Mouse (Mus musculus): ENCODE results near the gene Cops7a. TPM values are rescaled to one million over a fixed set of nuclear protein-coding genes. Genes with fewer than 3 reads are reported as not detected.

Cops7a gene
- polyA plus RNA-seq, 1 experiment from 2014 or later, result 93.1 TPM

DNA sequence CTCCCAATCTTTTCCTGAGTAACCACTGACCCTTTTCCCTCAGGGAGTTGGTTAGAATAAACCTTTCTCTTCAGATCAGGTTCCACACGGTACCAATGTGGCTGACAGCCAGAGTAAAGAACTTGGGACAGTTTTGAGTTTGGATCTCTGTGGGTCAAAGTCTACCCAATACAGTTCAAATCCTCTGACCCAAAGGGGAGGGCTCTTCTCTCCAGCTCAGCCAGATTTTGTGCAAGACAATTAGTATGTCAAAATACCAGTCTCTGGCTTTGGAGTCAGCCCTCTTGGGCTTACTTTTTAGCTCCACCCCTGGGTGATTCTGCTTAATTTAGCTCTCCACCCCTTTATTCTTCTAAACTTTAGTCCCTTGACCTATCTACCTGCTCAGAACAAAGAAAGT is 35.1 kb downstream of the Cops7a start:
- H3K4me3 ChIP-seq (replicated peaks; ENCODE audit: low read length), result peak overlapping the region; percentile 96
- peak overlapping the region; percentile 95 for H3K27ac ChIP-seq
- H3K9ac ChIP-seq, result peak overlapping the region; percentile 98
- peaks cover 11% of the 10 kb centered on the region for H3K4me1 ChIP-seq (replicated peaks; ENCODE audit: control insufficient read depth, insufficient read depth, low read length)
- H3K9me3 ChIP-seq (ENCODE audit: control insufficient read depth, low read length), result no peaks in the 10 kb centered on the region
- no peak for ATAC-seq (ENCODE audit: low FRiP score)
- peaks cover 24% of the 10 kb centered on the region for H3K36me3 ChIP-seq (replicated peaks; ENCODE audit: control insufficient read depth, insufficient read depth)
- peak overlapping the region; percentile 81 for H3K4me2 ChIP-seq (replicated peaks)
- no peak for DNase-seq (ENCODE audit: low spot score)
- H3K27me3 ChIP-seq (ENCODE audit: control insufficient read depth, insufficient read depth, low read length), result no peaks in the 10 kb centered on the region
- 34% methylated on average over 1 of the region's 1 CpGs for WGBS

GRCm38 (mm10) chr6:124925941-124926340 is 39.4 kb downstream of the Cops7a start:
- DNase-seq (ENCODE audit: low spot score), result no peak
- no peaks in the 10 kb centered on the region for H3K36me3 ChIP-seq (replicated peaks; ENCODE audit: control insufficient read depth, insufficient read depth)
- H3K27ac ChIP-seq, result no peak overlapping the region
- H3K4me1 ChIP-seq (replicated peaks; ENCODE audit: control insufficient read depth, insufficient read depth, low read length), result peaks cover 9% of the 10 kb centered on the region
- H3K4me3 ChIP-seq (replicated peaks; ENCODE audit: low read length), result no peak overlapping the region
- ATAC-seq (ENCODE audit: low FRiP score), result no peak
- H3K27me3 ChIP-seq (ENCODE audit: control insufficient read depth, insufficient read depth, low read length), result no peaks in the 10 kb centered on the region
- WGBS, result 57% methylated on average over 5 of the region's 5 CpGs
- no peak overlapping the region for H3K9ac ChIP-seq
- H3K4me2 ChIP-seq (replicated peaks), result no peak overlapping the region
- H3K9me3 ChIP-seq (ENCODE audit: control insufficient read depth, low read length), result no peaks in the 10 kb centered on the region

DNA sequence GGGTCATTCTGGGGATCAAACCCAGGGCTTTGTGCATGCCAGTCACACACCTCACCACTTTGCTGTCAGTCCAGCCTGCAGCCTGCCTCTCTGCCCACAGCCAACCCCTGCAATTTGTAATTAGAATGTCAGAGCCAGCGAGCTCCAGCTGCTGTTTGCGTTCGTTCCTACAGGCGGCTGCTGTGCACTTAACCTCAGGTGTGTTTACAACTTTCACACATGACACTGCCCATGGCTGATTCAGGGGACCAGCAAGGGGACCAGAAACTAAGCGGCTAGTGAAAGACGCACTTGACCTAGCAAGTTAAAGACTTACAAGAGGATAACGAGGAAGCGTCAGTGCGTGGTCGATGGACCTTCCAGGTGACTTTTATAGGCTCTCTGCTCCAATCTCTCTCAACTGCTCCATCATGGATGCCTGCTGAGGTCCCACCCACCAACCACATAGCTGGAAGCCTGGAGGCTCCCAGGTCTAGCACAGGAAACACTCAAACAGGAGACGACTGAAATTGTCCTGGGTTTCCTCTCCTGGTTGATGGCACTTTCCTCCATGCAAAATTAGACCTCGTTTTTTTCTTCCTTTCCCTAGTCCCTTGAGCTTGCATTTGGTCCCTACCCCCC is 40.1 kb downstream of the Cops7a start:
- 38% methylated on average over 12 of the region's 12 CpGs for WGBS
- no peak overlapping the region for H3K27ac ChIP-seq
- no peak for DNase-seq (ENCODE audit: low spot score)

GRCm38 (mm10) chr6:124921539-124921938 is 43.8 kb downstream of the Cops7a start:
- ATAC-seq (ENCODE audit: low FRiP score) (no peak), DNase-seq (ENCODE audit: low spot score) (no peak)
- no peak overlapping the region for H3K4me3 ChIP-seq (replicated peaks; ENCODE audit: low read length)
- peaks cover 31% of the 10 kb centered on the region for H3K4me1 ChIP-seq (replicated peaks; ENCODE audit: control insufficient read depth, insufficient read depth, low read length)
- H3K4me2 ChIP-seq (replicated peaks), result no peak overlapping the region
- H3K36me3 ChIP-seq (replicated peaks; ENCODE audit: control insufficient read depth, insufficient read depth), result no peaks in the 10 kb centered on the region
- peak overlapping the region; percentile 100; the same call in 1 of the 2 replicates for H3K27ac ChIP-seq
- no peaks in the 10 kb centered on the region for H3K9me3 ChIP-seq (ENCODE audit: control insufficient read depth, low read length)
- H3K27me3 ChIP-seq (ENCODE audit: control insufficient read depth, insufficient read depth, low read length), result no peaks in the 10 kb centered on the region
- H3K9ac ChIP-seq, result no peak overlapping the region
- 49% methylated on average over 4 of the region's 4 CpGs for WGBS

More for the DNA sequence above, 40.1 kb downstream of the Cops7a start:
- Histone ChIP-seq H3K9ac (no peak overlapping the region), H3K9me3 (ENCODE audit: control insufficient read depth, low read length) (no peaks in the 10 kb centered on the region), H3K4me2 (replicated peaks) (no peak overlapping the region), H3K4me1 (replicated peaks; ENCODE audit: control insufficient read depth, insufficient read depth, low read length) (peaks cover 16% of the 10 kb centered on the region), H3K4me3 (replicated peaks; ENCODE audit: low read length) (no peak overlapping the region), H3K27me3 (ENCODE audit: control insufficient read depth, insufficient read depth, low read length) (no peaks in the 10 kb centered on the region), H3K36me3 (replicated peaks; ENCODE audit: control insufficient read depth, insufficient read depth) (no peaks in the 10 kb centered on the region)
- ATAC-seq (ENCODE audit: low FRiP score), result no peak

DNA sequence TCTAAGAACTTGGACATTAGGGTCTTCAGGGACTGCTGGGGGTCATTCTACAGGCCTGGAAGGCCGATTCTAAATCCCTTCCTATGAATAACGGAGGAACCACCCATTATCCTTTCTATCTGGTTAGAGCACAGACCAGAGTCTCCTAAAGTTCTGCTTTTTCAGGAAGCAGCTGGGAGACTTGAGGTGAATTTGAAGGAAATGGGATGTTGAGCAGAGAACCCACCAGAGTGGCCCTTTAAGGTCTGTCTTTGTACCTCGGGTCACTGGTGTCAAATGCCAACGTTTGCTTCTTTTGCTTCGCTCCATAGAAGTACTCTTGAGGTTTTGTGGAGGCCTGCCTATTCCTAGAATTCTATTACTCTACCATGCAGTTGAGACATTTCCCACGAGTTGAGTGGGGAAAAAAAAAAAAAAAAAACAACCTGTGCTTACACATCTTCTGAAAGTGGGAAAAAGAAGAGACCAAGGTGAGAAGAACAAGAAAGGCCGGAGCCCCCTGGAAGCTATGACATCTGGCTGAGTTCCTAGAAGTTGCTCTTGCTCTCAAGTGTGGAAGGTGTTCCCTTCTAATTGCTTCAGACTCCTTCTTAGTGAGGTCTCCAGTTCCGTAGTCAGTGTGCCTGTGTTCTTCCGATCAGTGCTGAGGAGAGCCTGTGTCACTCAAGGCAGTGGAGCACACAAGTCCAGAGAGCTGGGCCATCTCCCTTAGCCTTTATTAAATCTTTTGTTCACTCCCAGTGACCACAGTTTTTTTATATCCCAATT is 44.8 kb downstream of the Cops7a start:
- Histone ChIP-seq H3K4me3 (replicated peaks; ENCODE audit: low read length) (peak overlapping the region; percentile 96), H3K36me3 (replicated peaks; ENCODE audit: control insufficient read depth, insufficient read depth) (no peaks in the 10 kb centered on the region), H3K4me1 (replicated peaks; ENCODE audit: control insufficient read depth, insufficient read depth, low read length) (peaks cover 32% of the 10 kb centered on the region), H3K4me2 (replicated peaks) (peak overlapping the region; percentile 57), H3K9ac (peak overlapping the region; percentile 57), H3K27me3 (ENCODE audit: control insufficient read depth, insufficient read depth, low read length) (no peaks in the 10 kb centered on the region), H3K27ac (peak overlapping the region; percentile 100), H3K9me3 (ENCODE audit: control insufficient read depth, low read length) (no peaks in the 10 kb centered on the region)
- DNase-seq (ENCODE audit: low spot score) (no peak), ATAC-seq (ENCODE audit: low FRiP score) (no peak)
- WGBS, result 27% methylated on average over 9 of the region's 9 CpGs

DNA sequence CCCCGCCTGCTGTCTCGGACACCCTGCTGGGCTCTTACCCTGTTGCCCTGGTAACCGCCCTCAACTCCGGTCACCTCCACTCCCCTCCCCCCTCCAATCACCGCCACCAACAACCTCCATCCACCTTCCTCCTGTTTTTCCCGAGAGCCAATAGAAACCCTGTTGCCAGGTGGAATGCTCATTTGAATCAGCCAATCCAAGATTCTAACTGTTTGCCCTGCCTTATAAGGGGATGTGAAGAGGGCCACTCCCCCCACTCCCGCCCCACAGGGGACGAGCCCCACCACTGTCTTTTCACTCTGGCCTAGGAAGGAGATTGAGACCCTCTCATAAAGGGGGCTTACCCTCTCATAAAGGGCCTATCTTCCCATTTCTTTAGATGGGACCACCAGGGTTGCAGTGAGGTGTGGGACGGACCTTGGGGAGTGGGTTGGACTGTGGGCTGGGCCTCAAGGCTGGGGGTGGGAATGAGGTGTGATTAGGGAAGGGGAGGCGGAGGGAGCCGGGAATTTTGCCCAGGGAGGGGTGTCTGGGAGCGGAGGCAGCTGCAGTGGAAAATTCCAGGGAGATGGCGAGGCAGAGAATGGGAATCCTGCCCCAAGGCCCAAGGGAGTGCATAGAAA is 45.5 kb downstream of the Cops7a start, which contains the start of gene Ptms:
Gene Ptms, minus strand, starts transcription at position 409 of the 623 bp plus-strand sequence.
- H3K4me3 ChIP-seq (replicated peaks; ENCODE audit: low read length), result peak within 1 kb of the TSS; percentile 96
- H3K27ac ChIP-seq, result peak within 1 kb of the TSS; percentile 100
- no peaks in the 10 kb centered on the region for H3K27me3 ChIP-seq (ENCODE audit: control insufficient read depth, insufficient read depth, low read length)
- H3K36me3 ChIP-seq (replicated peaks; ENCODE audit: control insufficient read depth, insufficient read depth), result peaks cover 3% of the 10 kb centered on the region; the same call in 1 of the 2 replicates
- ATAC-seq (ENCODE audit: low FRiP score), result peak; percentile 87
- peak within 1 kb of the TSS; percentile 100 for H3K9ac ChIP-seq
- peak; percentile 91 for DNase-seq (ENCODE audit: low spot score)
- under 1% methylated on average over 13 of the region's 13 CpGs for WGBS
- H3K4me2 ChIP-seq (replicated peaks), result peak within 1 kb of the TSS; percentile 57
- H3K9me3 ChIP-seq (ENCODE audit: control insufficient read depth, low read length), result no peaks in the 10 kb centered on the region
- peaks cover 39% of the 10 kb centered on the region for H3K4me1 ChIP-seq (replicated peaks; ENCODE audit: control insufficient read depth, insufficient read depth, low read length)

- Histone ChIP-seq H3K4me2 (replicated peaks) (peak overlapping the region; percentile 57), H3K36me3 (replicated peaks; ENCODE audit: control insufficient read depth, insufficient read depth) (peaks cover 11% of the 10 kb centered on the region), H3K4me3 (replicated peaks; ENCODE audit: low read length) (peak overlapping the region; percentile 96), H3K4me1 (replicated peaks; ENCODE audit: control insufficient read depth, insufficient read depth, low read length) (peaks cover 47% of the 10 kb centered on the region), H3K27me3 (ENCODE audit: control insufficient read depth, insufficient read depth, low read length) (no peaks in the 10 kb centered on the region), H3K27ac (peak overlapping the region; percentile 100), H3K9me3 (ENCODE audit: control insufficient read depth, low read length) (no peaks in the 10 kb centered on the region), H3K9ac (peak overlapping the region; percentile 100)
- 12% methylated on average over 13 of the region's 14 CpGs for WGBS
- no peak for ATAC-seq (ENCODE audit: low FRiP score)
- peak; percentile 48 for DNase-seq (ENCODE audit: low spot score)
These were observed 46.3 kb downstream of the Cops7a start for GRCm38 (mm10) chr6:124918890-124919627.

GRCm38 (mm10) chr6:124918331-124918690 is 47.0 kb downstream of the Cops7a start:
- Histone ChIP-seq H3K4me3 (replicated peaks; ENCODE audit: low read length) (peak overlapping the region; percentile 96), H3K4me1 (replicated peaks; ENCODE audit: control insufficient read depth, insufficient read depth, low read length) (peaks cover 53% of the 10 kb centered on the region), H3K27ac (peak overlapping the region; percentile 100), H3K4me2 (replicated peaks) (peak overlapping the region; percentile 57), H3K9ac (peak overlapping the region; percentile 100), H3K27me3 (ENCODE audit: control insufficient read depth, insufficient read depth, low read length) (no peaks in the 10 kb centered on the region), H3K36me3 (replicated peaks; ENCODE audit: control insufficient read depth, insufficient read depth) (peaks cover 18% of the 10 kb centered on the region), H3K9me3 (ENCODE audit: control insufficient read depth, low read length) (no peaks in the 10 kb centered on the region)
- no peak for ATAC-seq (ENCODE audit: low FRiP score)
- DNase-seq (ENCODE audit: low spot score), result no peak
- 3% methylated on average over 7 of the region's 7 CpGs for WGBS

Measured in hindbrain, embryonic 14.5 days (tissue).